Mouse (Mus musculus) gastrocnemius, adult 18-20 months (tissue): ENCODE measurements at regions not wholly inside any gene's neighbourhood (a gene's known extent, or its start where the extent isn't known, plus 50 kb on each side); places are given as distances from the start of the nearest gene placed in this dataset.

ENCODE experiments used
- DNase-seq: peaks from one replicate; pipeline ENCODE4 v3.0.0; 2021; ENCODE audit warnings: low spot score

- DNase-seq: no peak
These were observed 82.4 kb upstream of the Fggy start for GRCm38 (mm10) chr4:95474726-95475406.

- peak; percentile 54 for DNase-seq
These were observed 81.1 kb upstream of the Fggy start for GRCm38 (mm10) chr4:95476071-95476724.

DNA sequence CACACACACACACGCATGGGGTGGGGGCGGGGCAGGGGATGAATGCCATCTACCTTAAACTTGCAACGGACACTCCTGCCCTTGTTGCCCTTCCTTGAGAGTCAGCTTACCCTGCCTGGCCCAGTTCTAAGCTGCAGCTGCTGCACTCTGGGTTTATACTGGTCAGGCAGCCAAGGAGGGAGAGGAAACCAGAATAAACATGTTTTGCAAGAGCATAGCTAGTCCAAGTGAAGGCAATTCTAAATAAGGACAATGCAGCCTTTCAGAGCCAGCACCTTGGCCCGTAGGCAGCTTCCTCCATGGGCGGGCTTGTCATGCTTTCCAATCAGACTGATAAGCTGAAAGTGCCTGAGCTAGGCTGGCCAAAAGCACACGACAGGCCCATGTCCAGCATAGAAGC is 73.7 kb upstream of the Fggy start:
- peak; percentile 90 for DNase-seq

GRCm38 (mm10) chr4:95487323-95487722 is 70.0 kb upstream of the Fggy start:
- DNase-seq: no peak

DNA sequence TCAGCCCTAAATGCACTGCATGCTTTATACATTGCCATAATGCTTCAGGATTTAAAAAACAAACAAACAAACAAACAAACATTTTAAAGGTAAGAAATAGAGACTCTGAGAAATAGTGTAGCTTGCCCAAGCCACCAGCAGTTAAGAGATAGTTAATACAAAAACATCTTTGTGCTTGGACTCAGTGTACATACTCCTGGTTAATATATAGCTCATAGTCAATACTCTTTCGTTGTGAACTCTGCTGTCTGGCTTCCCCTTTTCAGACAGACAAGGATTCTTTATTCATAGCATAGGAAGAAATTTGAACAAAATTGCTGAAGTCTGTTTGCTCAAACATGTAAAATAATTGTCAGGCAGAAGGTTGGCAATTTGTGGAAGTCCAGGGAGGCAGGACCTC is 69.3 kb upstream of the Fggy start:
- DNase-seq: no peak

DNA sequence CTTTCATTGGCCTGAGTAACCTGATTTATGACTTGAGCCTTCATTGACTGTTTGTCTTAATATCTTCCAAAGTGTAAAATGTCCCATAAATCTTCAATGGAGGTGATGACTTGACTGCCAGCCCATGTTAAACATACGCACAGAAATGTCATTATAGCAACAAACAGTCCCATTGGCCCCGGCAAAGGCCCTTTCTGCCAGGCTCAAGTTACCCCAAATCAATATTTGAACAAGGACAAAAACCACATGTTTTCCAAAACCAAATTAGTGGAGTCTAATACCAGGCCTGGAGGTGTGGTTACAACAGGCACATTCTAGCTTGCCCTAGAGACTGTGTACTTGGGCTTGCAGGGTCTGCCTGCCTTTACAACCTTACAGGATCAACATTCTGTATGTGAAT is 68.2 kb upstream of the Fggy start:
- DNase-seq: no peak

GRCm38 (mm10) chr4:95500265-95500664 is 57.0 kb upstream of the Fggy start:
- peak; percentile 77 for DNase-seq

DNA sequence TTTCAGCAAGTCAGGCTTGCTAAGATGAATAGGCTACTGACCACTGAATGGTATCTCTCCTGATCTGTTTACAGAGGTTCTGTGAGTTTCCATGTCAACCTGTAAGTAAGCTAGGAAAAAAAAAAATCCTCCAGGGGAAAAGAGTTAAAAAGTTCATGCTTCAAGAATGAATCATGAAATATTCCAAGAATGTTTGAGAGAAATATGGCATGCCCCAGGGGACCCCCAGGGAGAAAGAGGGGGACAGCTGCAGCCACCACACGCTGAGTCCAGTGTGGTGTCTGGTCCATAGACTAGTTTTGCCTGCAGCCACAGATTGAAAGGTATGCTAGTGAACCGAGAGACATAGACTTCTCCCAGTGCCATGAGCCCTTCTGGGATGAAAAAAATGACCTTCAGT is 56.1 kb upstream of the Fggy start:
- DNase-seq: peak; percentile 18

DNA sequence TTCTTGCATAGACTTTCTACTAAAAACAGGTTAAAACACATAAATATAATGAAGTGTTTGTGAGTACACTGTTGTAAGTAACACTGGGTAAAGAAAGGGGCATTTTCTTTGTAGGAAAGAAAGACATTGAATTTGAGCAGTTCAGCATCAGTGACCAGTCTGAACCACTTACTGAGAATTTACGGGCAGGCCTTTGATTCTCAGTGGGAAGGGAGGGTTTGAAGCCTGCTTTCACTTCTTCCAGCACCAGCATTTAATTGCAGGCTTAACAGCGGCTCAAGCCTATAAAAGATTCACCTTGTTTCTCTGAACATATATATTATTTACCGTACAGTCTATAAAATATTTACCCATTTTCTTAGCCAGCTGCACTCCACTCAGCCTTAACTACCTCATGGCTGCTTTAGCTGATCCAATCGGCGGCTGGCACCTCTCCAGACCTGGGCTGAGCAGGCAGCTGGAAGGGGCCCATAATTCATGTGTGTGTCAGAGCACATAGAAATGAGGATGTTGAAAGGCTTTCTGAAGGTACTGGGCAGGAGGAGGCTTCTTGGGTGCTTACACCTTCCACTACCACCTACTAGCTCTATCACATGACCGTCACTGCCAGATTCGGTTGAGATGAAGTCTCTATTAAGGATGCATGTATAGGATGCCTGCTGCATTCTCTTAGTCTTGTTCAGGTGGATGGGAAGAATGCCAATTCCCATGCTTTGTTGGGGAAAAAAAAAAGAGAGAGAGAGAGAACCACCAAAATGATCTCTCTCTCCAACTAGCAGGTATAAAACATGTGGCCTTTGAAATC is 50.0 kb upstream of the Fggy start:
- DNase-seq: no peak
